Mouse (Mus musculus) brain, adult 2 months (tissue): ENCODE results near the gene Fscn2.
"Not testable (repeated sequence)": the region's sequence is repeated elsewhere in the genome, so short reads cannot be mapped to it uniquely, and the experiment has no call there.

Source experiments
- DNase-seq: peaks from one replicate; pipeline ENCODE4 v3.0.0; 2011; ENCODE audit warnings: low read depth, low spot score

Gene Fscn2

GRCm38 (mm10) chr11:120345067-120345681 is 16.2 kb upstream of the Fscn2 start:
- DNase-seq: peak; percentile 38

GRCm38 (mm10) chr11:120346383-120347034 is 14.8 kb upstream of the Fscn2 start:
- DNase-seq: not testable (repeated sequence)

- DNase-seq: peak; percentile 36
These were observed 14.0 kb upstream of the Fscn2 start for GRCm38 (mm10) chr11:120347301-120347700.

DNA sequence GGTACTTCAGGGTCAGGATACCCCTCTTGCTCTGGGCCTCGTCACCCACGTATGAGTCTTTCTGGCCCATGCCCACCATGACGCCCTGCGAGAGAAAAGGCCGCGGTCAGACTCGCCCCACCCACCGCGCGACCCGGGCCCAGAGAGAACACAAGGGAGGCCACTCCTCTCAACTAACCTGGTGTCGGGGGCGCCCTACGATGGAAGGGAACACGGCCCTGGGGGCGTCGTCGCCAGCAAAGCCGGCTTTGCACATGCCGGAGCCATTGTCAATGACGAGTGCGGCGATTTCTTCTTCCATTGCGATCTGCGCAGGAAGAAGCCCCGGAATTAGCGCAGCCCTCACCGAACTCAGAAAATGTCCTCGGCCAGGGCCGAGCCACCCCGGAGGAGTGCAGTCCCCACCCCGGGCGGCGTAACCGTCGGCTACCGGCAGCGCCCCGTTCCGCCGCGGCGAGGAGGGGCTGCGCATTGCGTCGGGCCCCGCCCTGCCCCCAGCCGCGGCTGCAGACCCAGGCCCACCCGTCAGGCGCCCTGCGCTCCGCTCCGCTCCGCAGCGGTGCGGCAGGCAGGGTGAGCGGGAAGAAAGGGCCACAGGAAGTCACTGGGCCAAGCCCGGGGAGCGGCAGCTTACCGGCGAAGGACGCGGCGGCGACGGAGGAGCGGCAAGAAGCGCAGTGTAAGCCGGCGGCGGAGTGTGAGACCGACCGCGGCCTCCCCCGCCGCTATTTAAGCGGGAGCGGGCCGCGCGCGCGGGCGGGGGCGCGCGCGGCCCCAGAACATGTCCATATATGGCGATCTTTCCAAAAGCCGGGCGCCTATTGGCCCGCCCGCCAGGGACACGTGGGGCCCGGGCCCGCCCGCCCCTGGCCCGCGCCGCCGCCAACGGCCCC is 13.3 kb upstream of the Fscn2 start, which contains the start of gene Actg1:
Actg1 (minus strand) TSS at position 752 of the 893 bp plus-strand sequence.
- peak; percentile 91 for DNase-seq

GRCm38 (mm10) chr11:120348684-120349370 is 12.5 kb upstream of the Fscn2 start:
- peak; percentile 39 for DNase-seq

GRCm38 (mm10) chr11:120349371-120349985 is 11.9 kb upstream of the Fscn2 start:
- DNase-seq: peak; percentile 43

DNA sequence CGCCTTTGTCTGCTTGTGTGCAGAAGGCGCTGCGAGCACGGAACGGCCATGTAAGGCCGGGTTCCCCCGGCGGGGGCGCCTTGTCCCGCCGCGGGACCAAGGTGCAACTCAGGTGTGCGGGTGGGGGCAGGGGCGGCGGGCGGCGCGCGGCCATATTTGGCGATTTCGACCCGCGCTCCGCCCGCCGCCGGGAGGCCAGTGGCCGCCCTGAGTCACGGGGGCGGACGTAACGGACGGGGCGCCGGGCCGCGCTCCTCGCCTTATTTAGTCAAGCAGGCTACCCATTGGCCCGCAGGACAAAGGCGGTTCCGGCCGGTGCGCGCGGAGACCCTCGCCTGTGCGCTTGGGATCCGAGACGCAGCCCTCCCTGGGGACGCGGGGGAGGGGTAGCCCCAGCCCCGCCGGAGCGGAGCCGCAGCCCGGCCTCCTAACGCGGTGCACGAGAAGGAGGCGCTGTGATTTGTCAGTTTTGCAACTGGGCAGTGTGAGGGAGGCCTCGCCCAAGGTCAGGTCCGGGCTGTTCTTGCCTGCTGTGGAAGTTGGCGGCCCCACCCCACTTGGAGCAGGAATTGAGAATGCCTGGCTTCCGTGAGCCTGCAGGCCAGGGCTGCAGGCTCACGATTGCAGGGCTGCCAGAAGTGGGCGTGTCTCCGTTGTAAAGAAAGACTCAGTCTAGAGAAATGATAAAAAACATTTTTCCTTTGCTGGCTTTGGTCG is 11.2 kb upstream of the Fscn2 start:
- DNase-seq: peak; percentile 86

DNA sequence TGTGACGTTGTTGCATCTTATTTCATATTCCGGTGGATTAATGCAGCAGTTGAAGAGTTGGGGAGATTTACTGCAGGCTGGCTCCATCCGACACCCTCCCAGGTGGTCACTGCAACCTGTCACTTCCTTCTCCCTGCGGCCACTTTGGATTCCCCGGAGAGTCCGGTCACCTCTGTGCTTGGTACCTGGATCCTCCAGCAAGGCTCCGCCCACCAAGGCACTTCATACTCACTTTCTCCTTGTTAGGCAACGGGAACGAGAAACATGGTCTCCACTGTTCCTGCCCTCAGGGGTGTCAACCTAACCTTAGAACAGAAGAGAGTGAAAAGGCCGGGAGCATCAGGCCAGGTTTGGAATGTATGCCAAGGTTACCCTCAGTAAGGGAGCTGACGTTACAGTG is 10.6 kb upstream of the Fscn2 start:
- no peak for DNase-seq

- no peak for DNase-seq
These were observed 9.9 kb upstream of the Fscn2 start for GRCm38 (mm10) chr11:120351250-120352092.

GRCm38 (mm10) chr11:120352093-120352350 is 9.3 kb upstream of the Fscn2 start:
- not testable (repeated sequence) for DNase-seq

- DNase-seq: peak; percentile 70
These were observed 8.6 kb upstream of the Fscn2 start for GRCm38 (mm10) chr11:120352571-120353290.

- DNase-seq: peak; percentile 38
These were observed 7.6 kb upstream of the Fscn2 start for GRCm38 (mm10) chr11:120353500-120354303.

- peak; percentile 59 for DNase-seq
These were observed 6.7 kb upstream of the Fscn2 start for GRCm38 (mm10) chr11:120354304-120355276.

DNA sequence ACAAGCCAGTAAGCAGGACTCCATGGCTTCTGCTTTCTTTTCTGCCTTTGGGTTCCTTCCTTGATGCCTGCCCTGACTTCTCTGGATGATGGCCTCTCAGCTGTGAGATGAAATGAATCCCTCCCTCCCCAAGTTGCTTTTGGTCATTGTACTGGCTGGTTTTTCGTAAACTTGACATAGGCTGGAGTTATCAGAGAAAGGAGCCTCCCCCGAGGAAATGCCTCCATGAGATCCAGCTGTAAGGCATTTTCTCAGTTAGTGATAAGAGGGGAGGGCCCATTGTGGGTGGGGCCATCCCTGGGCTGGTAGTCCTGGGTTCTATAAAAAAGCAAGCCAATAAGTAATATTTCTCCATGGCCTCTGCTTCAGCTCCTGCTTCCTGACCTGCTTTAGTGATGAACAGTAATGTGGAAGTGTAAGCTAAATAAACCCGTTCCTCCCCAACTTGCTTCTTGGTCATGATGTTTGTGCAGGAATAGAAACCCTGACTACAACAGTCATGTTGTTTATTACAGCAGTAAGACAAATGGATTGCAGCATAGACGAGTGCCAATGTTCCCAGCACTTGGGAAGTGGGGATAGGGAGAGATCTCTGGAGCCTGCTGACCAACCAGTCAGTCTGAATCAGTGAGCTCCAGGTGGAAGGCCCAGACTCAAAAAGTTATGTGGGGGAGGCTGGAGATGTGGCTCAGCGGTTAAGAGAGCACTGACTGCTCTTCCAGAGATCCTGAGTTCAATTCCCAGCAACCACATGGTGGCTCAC is 5.9 kb upstream of the Fscn2 start:
- no peak for DNase-seq

GRCm38 (mm10) chr11:120356319-120356840 is 5.0 kb upstream of the Fscn2 start:
- DNase-seq: no peak

GRCm38 (mm10) chr11:120356900-120357299 is 4.4 kb upstream of the Fscn2 start:
- DNase-seq: no peak
